Mouse (Mus musculus): Measurements from ENCODE around the gene Tpm4.
A peak's percentile ranks its signal among the peaks of the same experiment; 100 is the strongest.

The Tpm4 gene

DNA sequence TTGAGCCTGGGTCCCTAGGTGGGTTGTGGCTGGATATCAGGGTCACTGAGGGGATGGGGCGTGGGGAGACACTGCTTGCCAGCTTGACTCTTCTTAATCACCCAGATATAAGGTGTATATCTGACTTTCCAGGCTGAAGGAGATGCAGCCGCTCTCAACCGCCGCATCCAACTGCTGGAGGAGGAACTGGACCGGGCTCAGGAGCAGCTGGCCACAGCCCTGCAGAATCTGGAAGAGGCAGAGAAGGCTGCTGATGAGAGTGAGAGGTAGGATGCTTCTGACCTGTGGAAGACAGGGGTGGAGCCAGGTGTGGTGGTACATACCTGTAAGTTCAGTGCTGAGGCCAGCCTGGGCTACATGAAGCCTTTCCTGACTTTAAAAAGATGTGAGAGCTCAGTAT is 3.7 kb downstream of the Tpm4 start:
- no peak for DNase-seq (ENCODE audit: inconsistent age in 2 of 2, low spot score in 1 of 2)

GRCm38 (mm10) chr8:72143256-72143824 is 8.6 kb downstream of the Tpm4 start:
- peak in 1 of 2 experiments; percentile 17 for DNase-seq (ENCODE audit: inconsistent age in 2 of 2, low spot score in 1 of 2)

- no peak for DNase-seq (ENCODE audit: inconsistent age in 2 of 2, low spot score in 1 of 2)
Observed at GRCm38 (mm10) chr8:72144345-72144975, 9.7 kb downstream of the Tpm4 start.

GRCm38 (mm10) chr8:72145511-72145910 is 10.7 kb downstream of the Tpm4 start:
- DNase-seq (ENCODE audit: inconsistent age in 2 of 2, low spot score in 1 of 2) = peak in 1 of 2 experiments; percentile 68

GRCm38 (mm10) chr8:72146056-72146455 is 11.3 kb downstream of the Tpm4 start:
- DNase-seq (ENCODE audit: inconsistent age in 2 of 2, low spot score in 1 of 2) = peak in 1 of 2 experiments; percentile 86

GRCm38 (mm10) chr8:72146556-72146955 is 11.8 kb downstream of the Tpm4 start:
- DNase-seq (ENCODE audit: inconsistent age in 2 of 2, low spot score in 1 of 2) = no peak

DNA sequence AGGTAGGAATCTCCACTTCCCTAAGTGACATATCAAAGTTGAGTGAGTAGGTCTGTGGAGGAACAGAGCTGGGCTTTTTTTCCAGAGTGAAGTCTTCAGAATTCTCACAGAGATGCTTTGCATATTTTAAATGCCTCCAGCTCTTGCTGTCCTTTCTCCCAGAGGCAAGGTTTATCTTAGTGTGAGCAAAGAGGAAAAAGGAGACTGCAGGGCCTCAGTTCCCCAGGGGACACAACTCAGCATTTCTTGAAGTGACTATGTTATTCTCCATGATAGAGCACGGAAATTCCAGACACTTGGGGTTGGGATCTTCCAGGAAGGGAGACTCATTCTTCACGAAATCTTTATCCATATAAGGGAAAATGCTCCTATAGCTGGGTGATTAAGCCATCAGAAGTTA is 12.5 kb downstream of the Tpm4 start:
- no peak for DNase-seq (ENCODE audit: inconsistent age in 2 of 2, low spot score in 1 of 2)

DNA sequence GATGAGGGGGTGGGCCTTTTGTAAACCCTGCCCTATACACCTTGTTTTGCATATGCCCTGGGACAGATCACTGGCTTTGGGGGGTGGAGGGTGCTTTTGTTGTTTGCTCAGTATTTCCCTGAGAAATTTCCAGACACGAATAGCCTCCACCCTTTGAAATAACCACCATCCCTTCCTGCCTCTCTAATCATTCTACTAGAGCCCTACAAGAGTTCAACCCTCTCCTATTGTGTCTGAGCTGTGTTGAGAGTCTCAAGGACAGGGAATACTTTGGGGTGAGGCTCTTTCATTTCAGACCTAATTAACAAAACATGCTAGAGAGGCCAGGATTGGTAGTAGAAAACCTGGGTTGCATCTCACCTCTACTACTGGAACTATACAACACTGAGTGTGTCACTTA is 14.3 kb downstream of the Tpm4 start:
- no peak for DNase-seq (ENCODE audit: inconsistent age in 2 of 2, low spot score in 1 of 2)

DNA sequence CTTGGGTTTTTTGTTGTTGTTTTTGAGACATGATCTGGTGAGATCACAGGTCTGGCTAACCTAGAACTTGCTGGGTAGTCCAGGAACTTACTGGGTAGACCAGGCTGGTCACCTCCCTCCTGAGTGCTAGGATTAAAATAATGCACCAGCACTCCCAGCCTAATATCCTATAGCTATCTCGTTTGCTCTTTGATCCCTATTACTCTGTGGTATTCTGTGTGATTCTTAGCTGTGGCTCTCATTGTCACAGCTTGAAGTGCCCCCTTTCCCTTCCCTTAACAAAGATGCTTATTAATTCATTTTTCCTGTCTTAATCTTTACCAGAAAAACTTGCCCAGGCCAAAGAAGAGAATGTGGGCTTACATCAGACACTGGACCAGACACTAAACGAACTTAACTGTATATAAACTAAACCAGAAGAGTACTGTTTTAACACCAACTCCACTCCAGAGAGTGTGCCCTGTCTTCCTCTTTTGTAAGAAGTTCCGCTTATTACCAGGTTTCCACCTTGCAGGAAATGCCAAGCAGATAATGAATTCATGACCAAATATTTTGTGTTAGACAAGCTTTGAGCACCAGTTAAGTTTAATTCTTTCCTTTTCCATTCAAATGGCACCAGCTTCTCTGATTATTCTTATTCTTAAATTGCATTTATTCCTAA is 16.8 kb downstream of the Tpm4 start:
- DNase-seq (ENCODE audit: inconsistent age in 2 of 2, low spot score in 1 of 2) = no peak

GRCm38 (mm10) chr8:72153382-72153781 is 18.6 kb downstream of the Tpm4 start:
- DNase-seq (ENCODE audit: inconsistent age in 2 of 2, low spot score in 1 of 2) = no peak

DNA sequence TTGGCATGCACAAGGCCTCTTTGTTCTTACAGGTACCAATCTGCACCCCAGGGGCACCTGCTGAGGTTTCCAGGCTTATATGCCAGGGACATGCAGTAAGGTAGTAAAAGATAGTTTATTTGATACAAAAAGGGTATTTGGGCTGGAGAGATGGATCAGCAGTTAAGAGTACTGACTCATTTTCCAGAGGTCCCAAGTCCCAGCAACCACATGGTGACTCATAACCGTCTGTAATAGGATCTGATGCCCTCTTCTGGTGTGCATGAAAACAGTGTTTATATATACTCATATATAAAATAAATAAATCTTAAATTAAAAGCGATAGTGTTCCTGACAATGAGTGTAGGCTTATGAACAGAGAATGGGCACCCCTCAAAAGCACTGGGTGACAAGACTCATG is 23.3 kb downstream of the Tpm4 start:
- DNase-seq (ENCODE audit: inconsistent age in 2 of 2, low spot score in 1 of 2) = no peak

GRCm38 (mm10) chr8:72158726-72159125 is 24.0 kb downstream of the Tpm4 start:
- DNase-seq (ENCODE audit: inconsistent age in 2 of 2, low spot score in 1 of 2) = no peak

DNA sequence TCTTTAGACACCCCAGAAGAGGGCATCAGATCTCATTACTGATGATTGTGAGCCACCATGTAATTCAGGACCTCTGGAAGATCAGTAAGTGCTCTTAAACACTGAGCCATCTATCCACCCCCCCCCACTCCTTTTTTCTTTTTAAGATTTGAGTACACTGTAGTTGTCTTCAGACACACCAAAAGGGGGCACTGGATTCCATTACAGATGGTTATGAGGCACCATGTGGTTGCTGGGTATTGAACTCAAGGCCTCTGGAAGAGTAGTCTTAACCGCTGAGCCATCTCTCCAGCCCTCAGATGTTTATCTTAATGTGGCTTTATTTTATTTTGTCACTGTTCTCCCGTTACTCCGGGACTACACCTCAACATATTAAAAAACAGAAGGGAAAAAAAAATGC is 25.2 kb downstream of the Tpm4 start:
- no peak for DNase-seq (ENCODE audit: inconsistent age in 2 of 2, low spot score in 1 of 2)

DNA sequence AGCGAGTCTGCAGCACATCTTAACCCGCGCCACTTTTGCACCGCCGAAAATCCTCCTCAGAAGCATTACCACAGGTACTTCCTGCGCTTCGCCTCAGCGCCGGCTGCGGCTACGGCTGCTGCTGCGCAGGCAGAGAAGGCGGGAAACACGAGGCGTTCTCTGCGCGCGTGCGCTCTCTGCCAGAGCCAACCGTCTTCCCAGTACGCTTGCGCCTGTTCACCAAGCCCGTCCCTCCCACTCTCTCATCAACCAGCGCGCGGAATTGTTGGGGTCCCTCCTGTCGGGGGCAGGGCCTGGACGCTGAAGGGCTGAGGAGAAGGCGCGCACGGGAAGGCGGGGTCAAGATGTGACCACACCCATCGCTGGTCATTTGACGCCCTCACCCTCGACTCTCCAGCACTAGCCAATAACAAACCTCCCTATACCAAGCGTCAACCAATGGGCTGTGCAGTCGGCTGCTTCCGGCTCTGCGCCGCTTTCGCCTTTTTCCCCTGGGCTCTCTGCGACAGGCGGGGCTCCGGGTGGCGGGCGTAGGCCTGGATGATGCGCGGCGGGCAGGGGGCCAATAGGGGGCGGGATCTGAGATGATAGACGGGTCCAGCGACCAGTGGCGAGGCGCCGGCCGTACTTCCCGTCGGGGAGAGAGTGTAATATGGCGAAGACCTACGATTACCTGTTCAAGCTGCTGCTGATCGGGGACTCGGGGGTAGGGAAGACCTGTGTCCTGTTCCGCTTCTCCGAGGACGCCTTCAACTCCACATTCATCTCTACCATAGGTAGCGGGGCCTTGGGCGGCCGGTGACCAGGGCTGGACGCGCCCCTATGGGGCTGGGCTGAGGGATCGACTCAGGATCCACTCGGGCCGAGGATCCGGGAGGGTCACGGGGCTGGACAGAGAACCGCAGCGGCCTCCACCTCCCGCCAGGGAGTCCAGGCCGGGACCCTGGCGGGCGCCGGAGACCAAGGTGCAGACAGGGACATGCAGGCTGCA is 26.2 kb downstream of the Tpm4 start, which contains the start of gene Rab8a:
Gene Rab8a, plus strand, starts transcription at position 494 of the 991 bp plus-strand sequence.
- DNase-seq (ENCODE audit: inconsistent age in 2 of 2, low spot score in 1 of 2) = peak; percentile 100

DNA sequence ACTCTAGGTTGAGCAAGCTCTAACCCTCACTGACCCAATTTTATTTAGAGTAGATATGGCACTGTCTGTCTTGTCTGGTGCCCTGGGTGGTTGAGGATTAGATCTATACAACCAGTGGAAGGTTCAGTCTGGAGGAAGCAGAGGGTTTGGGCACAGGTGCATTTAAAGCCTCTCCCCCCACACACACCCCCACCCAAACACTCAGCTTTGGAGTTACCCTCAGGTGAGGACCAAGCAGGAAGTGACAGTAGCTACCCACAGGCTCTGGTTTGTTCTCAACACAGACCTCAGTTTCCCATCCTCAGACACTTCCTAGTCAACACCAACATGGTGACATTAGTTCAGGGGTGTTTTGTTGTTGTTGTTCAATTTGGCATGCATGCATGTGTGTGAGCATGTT is 28.0 kb downstream of the Tpm4 start:
- no peak for DNase-seq (ENCODE audit: inconsistent age in 2 of 2, low spot score in 1 of 2)

- DNase-seq (ENCODE audit: inconsistent age in 2 of 2, low spot score in 1 of 2) = no peak
Observed at GRCm38 (mm10) chr8:72169098-72169668, 34.4 kb downstream of the Tpm4 start.

- DNase-seq (ENCODE audit: inconsistent age in 2 of 2, low spot score in 1 of 2) = no peak
Observed at GRCm38 (mm10) chr8:72169681-72170249, 35.0 kb downstream of the Tpm4 start.

DNA sequence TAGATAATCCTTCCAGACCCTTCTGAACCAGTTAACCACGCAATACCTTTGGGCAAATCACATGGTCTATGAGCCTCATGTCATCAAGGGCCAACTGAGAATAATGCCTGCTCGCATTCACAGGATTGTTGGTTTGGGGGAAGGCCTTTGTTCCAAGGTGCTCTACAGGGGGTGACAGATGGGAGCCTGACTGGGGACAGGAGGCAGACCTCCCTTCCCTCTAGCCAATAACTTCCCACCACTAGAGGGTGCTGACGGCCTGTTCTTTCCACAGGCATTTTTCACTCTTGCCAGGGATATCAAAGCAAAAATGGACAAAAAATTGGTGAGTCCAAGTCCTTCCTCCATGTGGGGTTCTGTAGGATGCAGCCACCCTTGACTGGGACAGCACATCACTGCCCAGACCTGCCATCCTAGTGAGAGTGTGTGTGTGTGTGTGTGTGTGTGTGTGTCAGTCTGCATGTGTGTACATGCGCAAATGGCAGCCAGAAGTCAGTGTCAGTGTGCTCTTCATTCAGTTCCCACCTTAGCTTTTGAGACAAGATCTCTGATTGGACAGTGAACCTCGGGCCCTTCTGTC is 42.7 kb downstream of the Tpm4 start:
- peak; percentile 67 to 93 for DNase-seq (ENCODE audit: inconsistent age in 2 of 2, low spot score in 1 of 2)

DNA sequence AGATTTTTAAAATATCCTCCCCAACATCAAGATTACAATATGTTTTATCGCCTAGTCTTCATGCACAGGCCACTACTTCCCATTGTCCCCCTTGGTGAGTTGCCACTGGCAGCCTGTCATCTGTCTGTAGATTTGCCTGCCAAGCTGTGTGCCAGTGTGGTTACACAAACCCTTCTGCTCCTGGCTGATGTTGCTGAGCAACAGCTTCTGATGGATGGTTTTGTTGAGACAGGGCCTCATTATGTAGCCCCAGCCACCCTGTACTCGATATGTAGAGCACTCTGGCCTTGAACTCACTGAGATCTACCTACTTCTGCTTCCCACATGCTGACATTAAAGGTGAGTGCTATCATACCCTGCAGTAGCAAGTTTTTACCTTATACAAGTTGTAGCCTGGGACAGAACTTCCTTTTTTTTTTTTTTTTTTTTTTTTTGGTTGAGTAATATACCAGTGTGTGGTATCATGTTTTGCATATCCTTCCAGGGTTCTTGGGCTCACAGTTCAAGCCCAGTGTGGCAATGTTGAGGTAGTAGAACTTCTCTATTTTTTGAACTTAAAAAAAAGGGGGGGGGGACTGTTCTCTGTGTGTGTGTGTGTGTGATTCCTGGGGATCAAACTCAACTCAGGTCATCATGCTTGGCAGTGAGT is 48.9 kb downstream of the Tpm4 start:
- peak in 1 of 2 experiments; percentile 64 for DNase-seq (ENCODE audit: inconsistent age in 2 of 2, low spot score in 1 of 2)
